Mouse (Mus musculus): ENCODE measurements around the gene 1110012L19Rik. TPM values are rescaled to one million over a fixed set of nuclear protein-coding genes. Genes with fewer than 3 reads are reported as not detected.
"Not testable (repeated sequence)": the region's sequence is repeated elsewhere in the genome, so short reads cannot be mapped to it uniquely, and the experiment has no call there.

Gene 1110012L19Rik
- polyA plus RNA-seq, 1 experiment = 6.9 TPM

- 32% methylated on average over 3 of the region's 3 CpGs for WGBS
- Histone ChIP-seq H3K27ac (ENCODE audit: control insufficient read depth, insufficient read depth, low read length) (peak overlapping the region; percentile 92), H3K4me1 (replicated peaks; ENCODE audit: control insufficient read depth, insufficient read depth, low read length) (peaks cover 3% of the 10 kb centered on the region; the same call in 1 of the 2 replicates), H3K4me3 (ENCODE audit: control insufficient read depth, insufficient read depth, low read length) (peak overlapping the region; percentile 72), H3K36me3 (ENCODE audit: control insufficient read depth, insufficient read depth, low read length) (no peaks in the 10 kb centered on the region), H3K27me3 (ENCODE audit: control insufficient read depth, insufficient read depth, low read length) (no peaks in the 10 kb centered on the region)
- DNase-seq = no peak
- TF ChIP-seq POLR2A (IDR thresholded peaks at IDR 0.05; ENCODE audit: control insufficient read depth, extremely low read depth, insufficient read depth, low read length, poor library complexity) (no peak), CTCF (IDR thresholded peaks at IDR 0.05; ENCODE audit: borderline replicate concordance, control insufficient read depth, extremely low read depth, insufficient read depth, low read length, poor library complexity) (no peak)
Observed at GRCm38 (mm10) chrX:70384917-70385275, 781 bp upstream of the 1110012L19Rik start.

- DNase-seq = no peak
- H3K4me3 ChIP-seq (ENCODE audit: control insufficient read depth, insufficient read depth, low read length) = peak overlapping the region; percentile 75
- H3K27ac ChIP-seq (ENCODE audit: control insufficient read depth, insufficient read depth, low read length) = peak overlapping the region; percentile 88; the same call in 1 of the 2 replicates
- H3K36me3 ChIP-seq (ENCODE audit: control insufficient read depth, insufficient read depth, low read length) = no peaks in the 10 kb centered on the region
- peaks cover 3% of the 10 kb centered on the region; the same call in 1 of the 2 replicates for H3K4me1 ChIP-seq (replicated peaks; ENCODE audit: control insufficient read depth, insufficient read depth, low read length)
- WGBS = 2% methylated on average over 11 of the region's 11 CpGs
- no peak for TF ChIP-seq CTCF (IDR thresholded peaks at IDR 0.05; ENCODE audit: borderline replicate concordance, control insufficient read depth, extremely low read depth, insufficient read depth, low read length, poor library complexity)
- TF ChIP-seq POLR2A (IDR thresholded peaks at IDR 0.05; ENCODE audit: control insufficient read depth, extremely low read depth, insufficient read depth, low read length, poor library complexity) = no peak
- no peaks in the 10 kb centered on the region for H3K27me3 ChIP-seq (ENCODE audit: control insufficient read depth, insufficient read depth, low read length)
Observed at GRCm38 (mm10) chrX:70385962-70386351, 280 bp downstream of the 1110012L19Rik start.

GRCm38 (mm10) chrX:70392636-70393035 lies 7.0 kb downstream of the 1110012L19Rik start:
- H3K4me1 ChIP-seq (replicated peaks; ENCODE audit: control insufficient read depth, insufficient read depth, low read length); H3K36me3 ChIP-seq (ENCODE audit: control insufficient read depth, insufficient read depth, low read length); H3K27me3 ChIP-seq (ENCODE audit: control insufficient read depth, insufficient read depth, low read length); H3K4me3 ChIP-seq (ENCODE audit: control insufficient read depth, insufficient read depth, low read length); H3K27ac ChIP-seq (ENCODE audit: control insufficient read depth, insufficient read depth, low read length); DNase-seq: not testable (repeated sequence)

- not testable (repeated sequence) for H3K36me3 ChIP-seq (ENCODE audit: control insufficient read depth, insufficient read depth, low read length); H3K4me3 ChIP-seq (ENCODE audit: control insufficient read depth, insufficient read depth, low read length); H3K4me1 ChIP-seq (replicated peaks; ENCODE audit: control insufficient read depth, insufficient read depth, low read length); H3K27ac ChIP-seq (ENCODE audit: control insufficient read depth, insufficient read depth, low read length); H3K27me3 ChIP-seq (ENCODE audit: control insufficient read depth, insufficient read depth, low read length); DNase-seq
- WGBS = 17% methylated on average over 3 of the region's 3 CpGs
Observed at GRCm38 (mm10) chrX:70425473-70425872, 39.8 kb downstream of the 1110012L19Rik start.

Other genes starting within 250 kb of the 1110012L19Rik start
- gene Ids, start 20.8 kb upstream of the 1110012L19Rik start, polyA plus RNA-seq (2012; rRNA removed) = 19.4 and 21.6 TPM in 2 replicates
- 23.5 and 28.1 TPM in 2 replicates for gene Tmem185a, start 91.3 kb downstream of the 1110012L19Rik start, polyA plus RNA-seq (2012; rRNA removed)